Mouse (Mus musculus): ENCODE results near the gene Rimkla. TPM values are rescaled to one million over a fixed set of nuclear protein-coding genes. Genes with fewer than 3 reads are reported as not detected.
"Not testable (repeated sequence)": the region's sequence is repeated elsewhere in the genome, so short reads cannot be mapped to it uniquely, and the experiment has no call there.

Gene Rimkla
- 8.5 and 11.2 TPM in 2 replicates for polyA plus RNA-seq (2016; fragmentation: Nextera tagmentation; extraction: Ambion mirVana)

GRCm38 (mm10) chr4:119492291-119492932 lies at the start of gene Rimkla:
Gene Rimkla, minus strand, starts transcription at chr4:119492628.
- peaks cover 20% of the 10 kb centered on the region for H3K27me3 ChIP-seq
- H3K27ac ChIP-seq = peak within 1 kb of the TSS; percentile 68; the same call in 1 of the 2 replicates
- peak within 1 kb of the TSS; percentile 71 for H3K9ac ChIP-seq
- H3K4me1 ChIP-seq = peaks cover 6% of the 10 kb centered on the region
- no peaks in the 10 kb centered on the region; the same call in 1 of the 2 replicates for H3K9me3 ChIP-seq
- WGBS = under 1% methylated on average over 52 of the region's 77 CpGs
- peak within 1 kb of the TSS; percentile 87 for H3K4me2 ChIP-seq
- H3K4me3 ChIP-seq (replicated peaks) = peak within 1 kb of the TSS; percentile 65
- no peaks in the 10 kb centered on the region for H3K36me3 ChIP-seq (replicated peaks)
- peak; percentile 95 for ATAC-seq (ENCODE audit: low FRiP score)

- ATAC-seq (ENCODE audit: low FRiP score) = no peak
- Histone ChIP-seq H3K36me3 (replicated peaks) (no peaks in the 10 kb centered on the region), H3K9ac (peak overlapping the region; percentile 97), H3K27ac (no peak overlapping the region), H3K4me2 (peak overlapping the region; percentile 77), H3K4me3 (replicated peaks) (peak overlapping the region; percentile 87), H3K4me1 (peaks cover 21% of the 10 kb centered on the region), H3K27me3 (no peaks in the 10 kb centered on the region), H3K9me3 (no peaks in the 10 kb centered on the region)
- 5% methylated on average over 10 of the region's 10 CpGs for whole genome bisulfite sequencing
These were observed 48.1 kb upstream of the Rimkla start for GRCm38 (mm10) chr4:119540533-119540890.

DNA sequence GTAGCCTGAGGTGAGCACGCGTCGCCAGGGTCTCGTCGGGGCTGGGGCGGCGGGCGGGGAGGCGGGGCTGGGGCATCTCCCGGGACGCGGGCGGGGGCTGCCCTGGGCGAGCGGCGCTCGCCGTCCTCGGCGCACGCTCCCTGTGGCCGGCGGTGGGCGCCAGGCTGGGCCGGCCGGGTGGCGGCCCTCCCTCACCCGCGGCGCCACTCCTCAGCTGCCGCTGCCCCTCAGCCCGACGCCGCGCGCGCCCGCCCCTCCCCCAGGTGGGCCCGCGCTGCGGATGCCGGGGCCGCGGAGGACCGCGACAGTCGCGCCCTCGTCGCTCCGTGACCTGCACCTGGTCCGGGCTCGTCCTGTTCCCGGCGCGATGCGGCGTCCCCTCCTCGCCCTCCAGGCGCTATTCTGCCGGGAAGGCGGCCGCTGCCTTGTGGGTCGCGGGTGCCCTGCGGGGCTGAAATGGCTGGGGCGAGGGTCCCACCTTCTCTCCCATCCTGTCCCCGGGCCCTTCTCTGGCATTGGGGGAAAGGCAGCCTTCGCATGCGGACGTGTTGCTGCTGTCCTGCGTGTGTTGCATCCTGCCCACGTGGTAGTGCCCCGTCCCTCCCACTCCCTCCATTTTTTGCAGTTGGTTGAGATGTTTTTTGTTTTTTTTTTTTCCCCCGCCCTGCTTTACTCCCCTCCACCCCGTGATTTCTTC lies 47.6 kb upstream of the Rimkla start:
- Histone ChIP-seq H3K27ac (peak overlapping the region; percentile 99), H3K27me3 (no peaks in the 10 kb centered on the region), H3K9me3 (no peaks in the 10 kb centered on the region), H3K4me2 (peak overlapping the region; percentile 77), H3K36me3 (replicated peaks) (no peaks in the 10 kb centered on the region), H3K4me3 (replicated peaks) (peak overlapping the region; percentile 87), H3K9ac (peak overlapping the region; percentile 97), H3K4me1 (peaks cover 21% of the 10 kb centered on the region)
- 0% methylated on average over 53 of the region's 76 CpGs for WGBS
- ATAC-seq (ENCODE audit: low FRiP score) = no peak; the same call in 1 of the 2 replicates

GRCm38 (mm10) chr4:119539031-119539824 lies 46.8 kb upstream of the Rimkla start, which contains the start of gene Frg2f1:
Gene Frg2f1, minus strand, starts transcription at chr4:119539529.
- Histone ChIP-seq H3K27ac (peak within 1 kb of the TSS; percentile 99), H3K9me3 (no peaks in the 10 kb centered on the region), H3K27me3 (no peaks in the 10 kb centered on the region), H3K9ac (peak within 1 kb of the TSS; percentile 97), H3K4me2 (peak within 1 kb of the TSS; percentile 77), H3K4me3 (replicated peaks) (peak within 1 kb of the TSS; percentile 87), H3K4me1 (peaks cover 21% of the 10 kb centered on the region), H3K36me3 (replicated peaks) (no peaks in the 10 kb centered on the region)
- peak; percentile 95 for ATAC-seq (ENCODE audit: low FRiP score)
- WGBS = under 1% methylated on average over 81 of the region's 85 CpGs

GRCm38 (mm10) chr4:119537436-119537835 lies 45.0 kb upstream of the Rimkla start:
- Histone ChIP-seq H3K4me3 (replicated peaks) (no peak overlapping the region), H3K4me2 (no peak overlapping the region), H3K9me3 (no peaks in the 10 kb centered on the region), H3K4me1 (peaks cover 21% of the 10 kb centered on the region), H3K27ac (no peak overlapping the region), H3K27me3 (no peaks in the 10 kb centered on the region), H3K36me3 (replicated peaks) (no peaks in the 10 kb centered on the region), H3K9ac (no peak overlapping the region)
- 73% methylated on average over 4 of the region's 4 CpGs for WGBS
- no peak for ATAC-seq (ENCODE audit: low FRiP score)

DNA sequence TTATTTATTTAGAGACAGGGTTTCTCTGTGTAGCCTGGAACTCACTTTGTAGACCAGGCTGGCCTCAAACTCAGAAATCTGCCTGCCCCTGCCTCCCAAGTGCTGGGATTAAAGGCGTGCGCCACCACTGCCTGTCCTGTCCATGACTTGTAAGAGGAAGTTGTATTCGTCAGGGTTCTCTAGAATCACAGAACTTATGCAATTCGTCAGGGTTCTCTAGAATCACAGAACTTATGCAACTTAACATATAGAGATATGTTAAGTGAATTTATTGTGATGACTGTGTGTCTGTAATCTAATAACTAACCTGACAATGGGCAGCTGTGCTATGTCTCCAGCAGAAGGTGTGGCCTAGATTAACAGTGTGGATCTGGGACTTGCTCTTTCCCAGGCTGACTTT lies 44.2 kb upstream of the Rimkla start, which contains the start of gene Foxj3:
Gene Foxj3 (plus strand): TSS at position 390 of the 400 bp plus-strand sequence.
- H3K9me3 ChIP-seq; H3K36me3 ChIP-seq (replicated peaks); H3K4me2 ChIP-seq; H3K27me3 ChIP-seq; ATAC-seq (ENCODE audit: low FRiP score); H3K4me3 ChIP-seq (replicated peaks); H3K27ac ChIP-seq; H3K9ac ChIP-seq: not testable (repeated sequence)
- peaks cover 19% of the 10 kb centered on the region for H3K4me1 ChIP-seq
- WGBS = 88% methylated on average over 4 of the region's 4 CpGs

DNA sequence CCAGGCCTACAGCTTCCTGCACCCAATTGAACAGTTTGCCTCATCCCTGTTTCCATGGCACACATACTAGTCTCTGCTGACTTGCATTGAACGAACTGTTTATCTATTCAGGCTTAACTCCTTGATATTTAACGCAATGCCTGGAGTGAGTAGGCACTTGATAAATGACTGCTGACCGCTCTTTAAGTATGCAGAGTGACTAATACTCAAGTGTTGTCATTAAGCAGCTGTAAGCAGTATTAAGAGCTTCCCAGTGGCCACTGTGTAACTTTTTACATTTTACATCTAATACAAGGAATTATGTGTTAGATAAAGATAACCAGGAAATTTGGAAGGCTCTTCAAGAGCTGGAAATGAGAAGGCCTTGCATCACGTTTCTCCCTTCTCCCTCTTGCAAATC lies 42.7 kb upstream of the Rimkla start:
- H3K4me2 ChIP-seq = no peak overlapping the region
- no peak overlapping the region for H3K4me3 ChIP-seq (replicated peaks)
- H3K27ac ChIP-seq = no peak overlapping the region
- no peaks in the 10 kb centered on the region for H3K9me3 ChIP-seq
- H3K36me3 ChIP-seq (replicated peaks) = no peaks in the 10 kb centered on the region
- 50% methylated on average over 4 of the region's 4 CpGs for WGBS
- no peak for ATAC-seq (ENCODE audit: low FRiP score)
- H3K4me1 ChIP-seq = peaks cover 7% of the 10 kb centered on the region
- H3K27me3 ChIP-seq = no peaks in the 10 kb centered on the region
- no peak overlapping the region for H3K9ac ChIP-seq

- WGBS = 50% methylated on average over 2 of the region's 2 CpGs
- no peak overlapping the region for H3K4me3 ChIP-seq (replicated peaks)
- H3K9me3 ChIP-seq = no peaks in the 10 kb centered on the region
- H3K27me3 ChIP-seq = no peaks in the 10 kb centered on the region
- H3K9ac ChIP-seq = no peak overlapping the region
- ATAC-seq (ENCODE audit: low FRiP score) = no peak
- no peak overlapping the region for H3K4me2 ChIP-seq
- H3K4me1 ChIP-seq = no peaks in the 10 kb centered on the region
- no peak overlapping the region for H3K27ac ChIP-seq
- no peaks in the 10 kb centered on the region for H3K36me3 ChIP-seq (replicated peaks)
These were observed 39.4 kb upstream of the Rimkla start for GRCm38 (mm10) chr4:119531813-119532212.

- Histone ChIP-seq H3K9me3 (no peaks in the 10 kb centered on the region), H3K27me3 (no peaks in the 10 kb centered on the region), H3K4me3 (replicated peaks) (no peak overlapping the region), H3K4me2 (no peak overlapping the region), H3K4me1 (peaks cover 8% of the 10 kb centered on the region; the same call in 1 of the 2 replicates), H3K9ac (no peak overlapping the region), H3K27ac (no peak overlapping the region), H3K36me3 (replicated peaks) (no peaks in the 10 kb centered on the region)
- no peak for ATAC-seq (ENCODE audit: low FRiP score)
These were observed 34.0 kb upstream of the Rimkla start for GRCm38 (mm10) chr4:119526329-119526845.

DNA sequence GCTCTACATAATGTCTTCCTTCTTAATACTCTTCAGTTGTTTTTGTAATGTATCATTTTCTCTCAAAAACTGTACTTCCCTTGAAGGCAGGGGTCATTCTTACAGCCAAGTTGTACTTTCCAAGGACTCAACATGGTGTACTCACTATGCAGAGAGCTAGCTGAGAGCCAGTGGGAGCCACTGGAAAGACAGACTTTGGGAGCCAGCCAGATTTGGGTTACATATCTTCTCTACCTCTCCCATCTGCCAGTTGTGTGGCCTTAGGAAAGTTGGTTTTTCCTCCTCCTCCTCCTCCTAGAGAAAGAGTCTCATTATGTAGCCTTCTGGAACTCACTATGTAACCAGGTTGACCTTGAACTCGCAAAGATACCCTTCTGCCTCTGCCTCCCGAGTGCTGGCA lies 32.0 kb upstream of the Rimkla start:
- H3K4me3 ChIP-seq (replicated peaks) = no peak overlapping the region
- H3K36me3 ChIP-seq (replicated peaks) = no peaks in the 10 kb centered on the region
- no peak overlapping the region for H3K9ac ChIP-seq
- H3K4me1 ChIP-seq = peaks cover 8% of the 10 kb centered on the region; the same call in 1 of the 2 replicates
- no peak for ATAC-seq (ENCODE audit: low FRiP score)
- H3K4me2 ChIP-seq = no peak overlapping the region
- H3K27ac ChIP-seq = peak overlapping the region; percentile 50; the same call in 1 of the 2 replicates
- 86% methylated on average over 2 of the region's 2 CpGs for WGBS
- no peaks in the 10 kb centered on the region for H3K9me3 ChIP-seq
- H3K27me3 ChIP-seq = no peaks in the 10 kb centered on the region

GRCm38 (mm10) chr4:119524010-119524409 lies 31.6 kb upstream of the Rimkla start:
- no peak overlapping the region for H3K4me3 ChIP-seq (replicated peaks)
- H3K9ac ChIP-seq = no peak overlapping the region
- H3K27ac ChIP-seq = peak overlapping the region; percentile 50; the same call in 1 of the 2 replicates
- no peaks in the 10 kb centered on the region for H3K36me3 ChIP-seq (replicated peaks)
- ATAC-seq (ENCODE audit: low FRiP score) = no peak
- no peak overlapping the region for H3K4me2 ChIP-seq
- WGBS = 85% methylated on average over 1 of the region's 1 CpGs
- H3K27me3 ChIP-seq = no peaks in the 10 kb centered on the region
- peaks cover 8% of the 10 kb centered on the region; the same call in 1 of the 2 replicates for H3K4me1 ChIP-seq
- H3K9me3 ChIP-seq = no peaks in the 10 kb centered on the region

DNA sequence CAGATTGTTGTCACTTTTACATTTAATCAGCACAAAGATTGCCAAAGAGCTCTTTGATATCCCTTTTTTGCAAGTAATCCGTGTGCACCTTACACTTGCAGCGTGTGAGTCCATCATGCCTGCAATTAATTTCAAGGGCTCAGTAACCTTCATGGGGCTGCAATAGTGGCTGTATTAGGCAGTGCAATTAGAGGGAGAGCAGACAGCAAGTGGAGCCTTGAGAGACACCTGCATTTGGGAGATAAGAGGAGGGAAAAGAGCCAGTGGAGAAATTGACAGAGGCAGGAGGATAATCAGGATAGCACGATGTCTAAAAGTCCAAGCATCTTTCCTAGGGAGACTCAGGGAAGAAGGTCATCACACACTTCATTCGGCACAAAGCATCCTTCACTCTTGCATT lies 31.1 kb upstream of the Rimkla start:
- Histone ChIP-seq H3K4me3 (replicated peaks) (no peak overlapping the region), H3K36me3 (replicated peaks) (no peaks in the 10 kb centered on the region), H3K4me1 (peaks cover 8% of the 10 kb centered on the region; the same call in 1 of the 2 replicates), H3K9ac (no peak overlapping the region), H3K9me3 (no peaks in the 10 kb centered on the region), H3K27ac (0 out of 2 replicates have a peak overlapping the region, but pooled peaks have one; percentile 19), H3K4me2 (no peak overlapping the region), H3K27me3 (no peaks in the 10 kb centered on the region)
- WGBS = 75% methylated on average over 4 of the region's 4 CpGs
- no peak for ATAC-seq (ENCODE audit: low FRiP score)
